Mouse (Mus musculus) retina, embryonic 14.5 days (tissue): ENCODE results near the gene Col15a1.

ENCODE experiments used
- DNase-seq: peaks from one replicate; pipeline ENCODE4 v3.0.0-alpha.2; 2015; ENCODE audit warnings: low spot score

Gene Col15a1

DNA sequence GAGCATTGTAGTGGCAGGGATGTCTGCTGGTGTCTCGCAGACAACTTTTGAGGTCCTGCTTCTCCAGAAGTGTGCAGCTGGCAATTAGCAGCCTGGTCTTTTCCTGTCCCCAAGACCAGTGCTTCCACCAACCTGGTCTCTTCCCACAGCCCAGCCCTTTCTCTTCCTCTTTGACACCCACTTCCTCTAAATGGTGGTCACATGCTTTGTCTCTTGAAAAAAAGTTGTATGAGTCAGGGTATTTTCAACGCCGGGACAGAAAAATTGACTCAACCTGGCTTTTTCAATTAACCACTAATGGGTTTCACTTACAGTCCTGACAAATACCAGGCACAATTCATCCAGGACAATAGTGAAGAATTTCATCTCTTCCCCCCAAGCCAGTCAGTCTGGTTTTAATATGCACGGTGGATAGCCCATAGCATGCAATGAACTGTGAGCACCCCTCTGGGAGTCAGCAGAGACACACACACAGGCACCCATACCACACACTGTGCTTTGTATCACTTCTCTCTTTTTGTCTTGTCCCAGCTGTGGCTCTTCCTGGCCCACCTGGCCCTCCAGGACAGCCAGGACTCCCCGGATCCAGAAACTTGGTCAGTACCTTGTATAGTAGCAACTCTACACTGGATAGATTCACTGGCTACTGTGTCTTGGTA is 95.5 kb downstream of the Col15a1 start:
- no peak for DNase-seq

DNA sequence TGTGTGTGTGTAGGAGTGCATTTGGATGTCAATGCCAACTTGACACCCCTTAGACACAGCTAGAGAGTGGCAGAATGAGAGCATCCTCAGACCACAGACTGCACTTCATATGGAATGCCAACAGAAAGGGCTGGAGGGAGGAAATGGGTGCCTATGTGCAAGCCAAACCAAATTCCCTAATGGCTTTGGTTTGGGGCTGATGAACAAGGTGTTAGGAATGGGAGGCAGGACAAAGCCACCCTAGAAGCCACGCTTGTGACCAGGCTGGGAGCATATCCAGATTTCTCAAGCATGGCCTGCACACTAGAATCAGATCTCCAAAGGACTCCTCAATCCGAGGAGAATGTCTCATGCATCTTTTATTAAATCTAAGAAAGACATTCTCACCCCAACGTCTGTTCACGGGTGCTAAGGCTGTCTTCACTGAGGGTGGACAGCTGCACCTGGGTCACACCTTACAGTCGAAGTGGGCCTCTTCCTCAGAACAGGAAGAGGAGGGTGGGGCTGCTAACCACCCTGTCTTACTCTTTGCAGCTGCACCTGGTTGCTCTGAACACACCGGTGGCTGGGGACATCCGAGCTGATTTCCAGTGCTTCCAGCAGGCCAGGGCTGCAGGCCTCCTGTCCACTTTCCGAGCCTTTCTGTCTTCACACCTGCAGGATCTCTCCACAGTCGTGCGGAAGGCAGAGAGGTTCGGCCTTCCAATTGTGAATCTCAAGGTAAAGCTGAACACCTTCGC is 102.1 kb downstream of the Col15a1 start:
- DNase-seq = no peak

DNA sequence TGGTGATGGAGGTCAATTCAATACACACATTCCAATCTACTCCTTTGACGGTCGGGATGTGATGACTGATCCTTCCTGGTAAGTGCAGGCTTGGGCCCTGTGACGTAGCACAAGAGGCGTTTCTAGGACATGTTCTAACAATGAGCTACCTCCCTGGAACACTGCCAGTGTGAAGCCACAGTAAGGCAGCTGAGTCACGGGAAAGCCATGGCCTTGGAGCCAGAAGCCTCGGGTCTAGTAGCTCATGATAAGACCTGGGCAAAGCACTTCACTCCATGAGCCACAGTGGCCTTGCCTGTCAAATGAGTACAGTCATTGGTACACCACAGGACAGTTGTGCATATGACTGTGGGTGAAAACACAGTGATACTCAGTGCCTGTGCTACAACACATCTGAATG is 102.9 kb downstream of the Col15a1 start:
- no peak for DNase-seq

DNA sequence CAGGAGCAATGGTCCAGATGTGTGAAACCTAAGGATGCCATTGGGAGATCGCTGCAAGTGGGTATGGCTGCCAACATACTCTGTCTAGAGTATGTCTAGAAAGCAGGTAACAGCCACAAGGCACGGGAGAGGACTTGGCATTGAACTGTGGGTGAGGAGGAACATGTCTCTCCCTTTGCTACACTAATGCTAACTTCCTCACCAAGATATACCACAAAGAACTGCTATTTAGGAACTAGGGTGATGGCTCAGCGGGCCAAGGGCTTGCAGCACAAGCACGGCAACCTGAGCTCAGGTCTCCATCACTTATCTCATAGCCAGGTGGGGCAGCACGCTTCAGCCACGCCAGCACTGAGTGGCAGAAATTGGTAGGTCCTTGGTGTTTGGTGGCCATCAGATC is 103.5 kb downstream of the Col15a1 start:
- no peak for DNase-seq

DNA sequence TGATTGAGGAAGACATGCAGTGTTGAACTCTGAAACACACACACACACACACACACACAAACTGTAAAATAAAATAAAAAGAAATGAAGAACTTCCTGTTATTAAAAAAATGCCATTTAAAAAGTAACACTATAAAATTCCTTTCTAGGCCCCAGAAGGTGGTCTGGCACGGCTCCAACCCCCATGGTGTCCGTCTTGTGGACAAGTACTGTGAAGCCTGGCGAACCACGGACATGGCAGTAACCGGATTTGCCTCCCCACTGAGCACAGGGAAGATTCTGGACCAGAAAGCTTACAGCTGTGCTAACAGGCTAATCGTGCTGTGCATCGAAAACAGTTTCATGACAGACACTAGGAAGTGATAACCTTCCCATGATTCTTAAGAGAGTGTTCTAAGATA is 104.0 kb downstream of the Col15a1 start:
- no peak for DNase-seq

DNA sequence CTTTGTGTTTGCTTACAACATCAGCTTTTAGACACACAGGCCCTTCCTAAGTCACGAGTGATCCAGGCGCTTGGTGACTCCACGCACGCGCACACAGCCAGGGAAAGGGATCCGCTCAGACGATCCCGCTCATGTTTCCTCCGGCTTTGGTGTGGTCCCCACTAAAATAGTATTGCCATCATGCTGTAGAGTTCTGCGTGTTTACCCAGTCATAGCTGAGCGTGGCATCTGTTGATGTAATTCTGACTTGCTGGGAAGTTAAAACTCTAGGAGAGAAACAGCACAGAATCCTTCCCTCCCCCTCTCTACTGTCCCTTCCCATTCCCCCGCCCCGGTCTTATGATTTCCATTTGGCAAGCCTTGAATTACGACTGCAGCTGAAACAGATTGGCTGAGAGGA is 104.7 kb downstream of the Col15a1 start:
- DNase-seq = no peak

DNA sequence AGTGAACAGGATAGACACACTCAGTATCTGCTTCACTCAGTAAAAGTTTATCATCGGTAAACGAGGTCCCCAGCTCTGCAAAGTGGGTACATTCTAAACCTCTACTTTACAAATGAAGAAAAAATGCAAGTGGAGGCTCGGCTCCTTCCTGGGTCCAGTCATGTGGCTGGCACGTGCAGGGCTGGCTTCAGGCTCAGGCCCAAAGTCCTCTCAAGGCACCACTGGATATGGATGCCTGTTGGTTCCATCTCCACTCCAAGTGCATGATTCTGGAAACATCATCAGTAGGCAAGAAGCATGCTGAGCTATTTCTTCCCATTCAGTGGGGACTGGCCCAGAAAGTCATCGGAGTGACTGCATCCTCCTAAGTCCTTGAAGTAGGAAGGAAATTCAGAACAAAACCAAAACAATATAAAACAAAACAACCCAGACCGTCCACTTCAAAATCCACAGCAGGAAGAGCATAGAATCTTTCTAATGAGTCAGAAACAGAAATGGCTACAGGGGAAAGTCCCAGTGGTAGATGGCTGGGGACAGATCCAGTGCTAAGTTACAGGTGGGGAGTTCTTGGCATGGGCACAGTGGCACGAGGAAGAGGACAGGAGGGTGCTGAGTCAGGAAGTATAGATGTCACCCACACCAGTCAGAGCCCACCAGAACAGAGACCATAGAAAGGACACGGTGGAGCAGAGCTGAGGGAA is 105.9 kb downstream of the Col15a1 start:
- no peak for DNase-seq

DNA sequence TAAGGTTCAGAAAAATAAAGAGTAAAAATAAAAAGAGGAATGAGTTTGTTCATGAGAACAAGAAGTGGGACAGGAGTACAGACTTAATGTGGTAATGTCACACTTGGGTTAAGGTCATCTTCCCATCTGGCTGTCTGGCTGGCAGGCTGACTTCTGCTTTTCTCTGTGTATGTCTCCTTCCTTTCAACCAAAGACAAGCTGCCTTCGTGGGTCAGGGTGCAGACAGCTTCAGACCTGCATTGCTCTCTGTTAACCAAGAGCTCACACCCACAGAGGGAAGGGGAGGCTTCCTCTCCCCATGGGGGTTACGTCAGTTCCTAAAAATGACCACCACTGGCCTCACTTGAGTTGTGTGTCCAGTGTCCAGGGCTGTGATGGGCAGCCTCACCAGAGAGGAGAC is 107.5 kb downstream of the Col15a1 start:
- DNase-seq = no peak

DNA sequence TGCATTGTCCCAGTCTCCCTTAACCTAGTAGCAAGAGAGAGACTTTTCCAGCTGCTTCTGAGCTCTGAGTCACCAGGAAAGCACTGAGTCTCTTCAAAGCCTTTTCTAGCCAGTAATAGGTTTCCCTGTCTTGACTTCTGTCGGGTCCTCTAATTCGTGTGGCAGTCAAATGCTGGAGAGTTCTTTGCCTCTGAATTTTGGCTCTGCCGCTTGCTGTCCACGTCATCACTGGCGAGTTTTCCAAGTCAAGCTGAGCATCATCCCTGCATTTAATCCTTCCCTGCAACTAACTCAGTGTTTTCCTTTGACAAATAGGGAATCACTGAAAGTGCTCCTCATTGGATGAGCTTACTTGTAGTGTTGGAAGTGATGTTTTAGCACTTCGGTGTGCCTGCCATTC is 108.5 kb downstream of the Col15a1 start:
- DNase-seq = no peak

DNA sequence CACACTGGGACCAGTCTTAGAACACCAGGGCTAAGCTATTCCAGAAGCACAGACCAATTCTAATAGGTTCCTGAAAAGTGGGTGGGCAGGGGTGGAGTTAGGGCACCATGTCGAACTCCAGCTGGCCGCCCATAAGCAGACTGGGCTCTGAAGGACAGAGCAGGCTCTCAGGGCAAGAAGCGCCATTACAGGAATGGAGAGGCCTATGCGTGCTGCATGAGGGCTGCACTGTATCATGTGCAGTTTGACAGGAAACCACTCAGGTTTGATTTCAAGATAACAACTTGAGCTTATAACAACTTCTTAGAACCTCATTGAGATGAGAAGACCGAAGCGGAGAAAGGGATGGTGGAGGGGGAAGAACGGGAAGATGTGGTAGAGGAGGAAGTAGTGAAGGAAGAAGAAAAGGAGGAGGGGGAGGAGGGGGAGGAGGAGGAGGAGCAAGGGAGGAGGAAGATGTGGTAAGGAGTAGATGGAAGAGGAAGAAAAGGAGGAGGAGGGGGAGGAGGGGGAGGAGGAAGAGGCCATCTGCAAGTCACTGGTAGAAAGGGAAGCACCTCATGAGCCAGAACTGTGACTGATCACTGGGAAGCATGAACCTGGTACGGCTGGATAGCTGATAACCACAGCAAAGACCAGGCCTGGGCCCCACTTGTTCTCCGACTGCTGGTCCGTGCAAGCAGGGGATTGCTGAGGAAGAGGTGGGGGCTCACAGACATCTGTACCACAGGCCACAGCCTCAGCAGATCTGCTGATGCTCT is 111.8 kb downstream of the Col15a1 start:
- no peak for DNase-seq

DNA sequence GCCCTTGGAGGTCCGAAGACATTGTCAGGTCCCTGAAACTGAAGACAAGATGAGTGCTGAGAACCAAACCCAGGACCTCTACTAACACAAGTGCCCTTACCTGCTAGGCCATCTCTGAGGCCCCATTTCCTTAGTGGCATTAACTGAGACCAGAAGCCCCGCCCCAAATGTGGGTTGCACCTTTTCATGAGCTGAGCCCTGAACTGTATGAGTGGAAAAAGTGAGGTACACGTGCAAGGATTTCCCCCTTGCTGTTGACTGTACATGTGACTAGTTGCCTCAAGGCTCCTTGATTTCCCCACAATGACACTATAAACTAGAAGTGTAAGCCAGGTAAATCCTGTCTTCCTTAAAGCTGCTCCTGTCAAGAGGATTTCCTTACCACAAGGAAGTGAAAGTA is 114.4 kb downstream of the Col15a1 start:
- DNase-seq = no peak

DNA sequence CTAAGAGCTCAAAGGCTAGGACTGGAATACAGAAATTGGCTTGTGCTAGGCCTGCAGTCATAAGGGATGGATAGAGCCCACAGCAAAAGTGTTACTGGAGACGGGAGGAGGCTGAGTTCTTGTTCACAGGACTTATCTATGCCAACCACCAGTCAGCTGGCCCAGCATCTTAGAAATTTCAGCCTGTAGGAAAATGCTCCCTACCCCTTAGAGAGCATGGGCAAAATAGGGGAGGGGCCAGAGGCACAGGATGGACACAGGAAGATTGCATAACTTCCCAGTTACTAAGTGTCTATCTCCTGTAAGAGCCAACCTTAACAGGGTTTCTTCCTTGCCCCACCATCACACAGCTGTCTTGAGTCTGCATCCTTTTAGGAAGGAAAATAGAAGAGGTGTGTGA is 116.2 kb downstream of the Col15a1 start:
- DNase-seq = no peak

DNA sequence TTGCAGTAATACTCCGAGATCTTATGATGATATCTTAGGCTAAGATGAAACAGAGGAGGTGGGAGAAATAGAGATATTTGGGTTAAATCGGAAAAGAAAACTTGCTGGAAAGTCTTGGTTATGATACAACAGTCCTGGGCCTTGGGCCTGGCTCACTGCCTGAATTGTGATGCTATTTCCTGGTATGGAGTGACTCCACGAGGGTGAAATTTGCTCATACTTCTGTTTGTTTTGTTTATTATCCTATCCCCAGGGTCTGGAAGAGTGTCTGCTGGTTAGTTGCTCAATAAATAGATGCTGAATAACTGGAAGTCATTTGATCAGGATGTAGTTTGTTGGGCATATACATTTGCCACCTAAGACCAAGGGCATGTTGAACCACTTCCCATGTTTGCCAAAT is 119.8 kb downstream of the Col15a1 start:
- no peak for DNase-seq

DNA sequence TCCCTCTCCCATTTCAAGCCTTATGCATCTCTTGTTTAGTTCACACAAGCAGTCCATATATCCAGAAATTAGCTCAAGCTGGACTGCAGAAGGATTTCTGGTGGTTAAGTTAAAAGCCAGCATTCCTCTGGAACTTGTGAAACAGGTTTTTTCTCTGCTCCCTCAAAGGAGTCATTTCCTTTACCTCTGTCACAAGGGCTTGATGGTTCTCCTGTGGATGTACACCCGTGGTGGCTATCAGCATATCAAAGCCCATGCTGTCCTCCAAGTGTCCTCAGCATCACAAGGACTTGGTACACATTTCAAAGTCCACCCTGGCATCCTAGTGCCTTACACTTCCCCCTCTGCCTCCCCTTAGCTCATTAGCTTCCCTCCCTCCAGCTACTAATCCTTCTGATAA is 121.3 kb downstream of the Col15a1 start:
- no peak for DNase-seq

DNA sequence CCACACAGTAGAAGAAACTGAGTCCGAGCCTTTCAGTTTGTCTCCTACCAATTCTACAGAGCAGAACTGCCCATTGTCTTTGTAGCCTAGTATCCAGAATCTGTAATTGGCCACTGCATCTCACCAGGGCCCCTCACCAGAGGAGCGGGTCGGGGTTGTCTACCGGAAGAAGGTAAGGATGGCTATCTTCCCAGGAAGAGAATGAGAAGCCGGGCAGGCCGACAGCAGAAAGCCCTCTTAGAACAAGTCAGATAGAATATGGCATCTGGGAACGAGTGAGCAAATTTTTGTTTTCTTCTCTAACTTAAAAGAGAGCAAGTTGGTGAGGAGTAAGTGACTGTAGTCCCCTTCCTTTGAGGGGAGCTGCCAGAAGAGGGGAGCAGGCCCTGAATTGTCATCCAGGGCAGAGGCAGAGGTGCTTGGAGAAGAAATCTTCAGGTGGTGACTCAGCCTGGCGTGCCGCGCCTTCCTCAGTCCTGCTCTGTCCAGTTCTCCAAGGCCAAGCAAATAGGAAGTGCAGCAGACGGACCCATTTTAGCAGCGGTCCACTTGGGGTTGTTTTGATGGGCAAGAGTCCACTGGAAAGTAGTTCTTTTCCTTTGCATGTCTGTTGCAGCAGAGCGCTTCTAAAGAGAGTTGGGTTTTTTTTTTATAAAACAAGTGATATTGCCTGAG is 122.6 kb downstream of the Col15a1 start:
- no peak for DNase-seq

DNA sequence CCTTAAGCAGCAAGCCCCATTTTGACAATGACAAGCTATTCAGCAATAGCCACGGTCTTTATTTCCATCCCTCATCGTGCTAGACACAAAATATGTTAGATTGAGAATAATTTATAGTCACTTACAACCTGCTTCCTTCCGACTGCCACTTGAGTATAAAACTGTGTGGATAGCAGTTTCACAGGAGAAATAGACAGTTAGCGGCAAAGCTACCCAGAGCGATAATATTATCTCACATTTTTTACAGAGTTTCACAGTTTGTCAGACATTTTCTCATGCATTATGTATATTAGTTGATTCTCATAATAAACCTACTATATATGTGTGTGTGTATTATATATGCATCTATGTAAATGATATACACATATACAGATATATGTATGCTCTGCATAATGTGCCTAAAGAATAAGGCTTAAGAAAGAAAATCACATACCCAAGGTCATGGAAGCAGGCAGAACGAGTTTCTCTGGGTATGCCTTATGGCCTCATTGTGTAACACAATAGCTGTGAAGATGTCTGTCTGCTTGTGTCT is 124.9 kb downstream of the Col15a1 start:
- no peak for DNase-seq

DNA sequence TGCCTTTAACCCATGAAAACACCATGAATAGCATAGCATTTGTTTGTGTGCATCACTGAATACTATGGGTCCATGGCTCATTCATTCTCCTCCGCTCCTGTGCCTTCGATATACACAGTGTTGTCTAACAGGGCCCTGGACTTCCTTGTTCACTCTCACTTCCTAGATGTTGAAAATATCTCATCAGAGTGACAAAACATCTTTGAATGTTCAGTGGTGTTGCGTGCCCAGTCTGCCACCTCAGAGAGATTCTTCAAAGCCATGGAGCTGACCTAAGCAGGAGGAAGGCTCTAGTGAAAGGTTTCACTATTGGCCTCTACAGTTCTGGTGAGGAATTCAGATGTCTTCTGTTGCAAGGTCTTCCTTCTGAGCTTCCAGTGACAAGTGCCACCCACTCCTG is 125.6 kb downstream of the Col15a1 start:
- DNase-seq = no peak

DNA sequence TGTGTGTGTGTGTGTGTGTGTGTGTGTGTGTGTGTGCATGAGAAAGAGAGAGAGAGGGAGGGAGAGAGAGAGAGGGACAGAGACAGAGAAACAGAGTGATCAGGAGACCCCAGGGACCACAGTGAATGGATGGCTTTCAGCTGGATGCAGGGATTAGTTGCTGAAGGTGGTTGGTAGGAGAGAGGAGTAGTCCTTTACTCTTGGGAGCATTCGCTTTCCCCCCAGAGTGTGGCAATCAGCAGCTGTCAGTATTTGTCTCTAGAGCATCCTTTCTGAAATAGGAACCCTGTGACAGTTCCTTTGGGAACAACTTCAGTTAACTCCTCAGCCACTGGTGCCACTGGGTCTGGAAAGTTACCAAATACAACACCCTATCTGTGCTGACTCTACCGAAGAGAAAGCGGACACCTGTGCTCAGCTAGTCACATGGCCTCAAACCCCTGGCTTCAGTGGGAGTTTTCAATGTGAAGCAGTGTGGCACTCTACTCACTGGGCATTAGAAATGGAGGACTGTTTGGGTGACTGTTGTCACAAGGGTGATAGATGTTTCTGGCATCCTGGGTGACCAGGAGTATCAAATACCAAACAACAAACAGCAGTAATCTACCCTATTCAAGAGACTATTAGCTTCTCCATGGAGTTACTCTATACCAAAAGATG is 129.1 kb downstream of the Col15a1 start:
- no peak for DNase-seq

DNA sequence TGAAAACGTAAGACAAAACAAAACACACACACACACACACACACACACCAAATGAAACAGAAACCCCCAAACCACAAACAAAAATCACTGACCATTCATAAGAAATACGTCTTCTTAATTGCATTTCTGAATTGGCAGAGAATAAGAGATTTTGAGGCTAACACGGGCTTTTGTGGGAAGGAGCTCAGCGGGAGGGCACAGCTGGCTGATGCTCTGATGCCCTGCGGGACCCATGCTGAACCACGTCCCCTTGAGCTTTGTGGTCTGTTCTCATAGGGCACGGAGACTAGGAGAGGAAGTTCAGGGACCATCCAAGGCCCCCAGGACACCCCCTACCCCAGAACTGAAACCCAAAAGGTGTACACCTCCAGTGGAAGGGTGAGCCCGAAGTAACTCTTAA is 134.7 kb downstream of the Col15a1 start:
- DNase-seq = no peak

DNA sequence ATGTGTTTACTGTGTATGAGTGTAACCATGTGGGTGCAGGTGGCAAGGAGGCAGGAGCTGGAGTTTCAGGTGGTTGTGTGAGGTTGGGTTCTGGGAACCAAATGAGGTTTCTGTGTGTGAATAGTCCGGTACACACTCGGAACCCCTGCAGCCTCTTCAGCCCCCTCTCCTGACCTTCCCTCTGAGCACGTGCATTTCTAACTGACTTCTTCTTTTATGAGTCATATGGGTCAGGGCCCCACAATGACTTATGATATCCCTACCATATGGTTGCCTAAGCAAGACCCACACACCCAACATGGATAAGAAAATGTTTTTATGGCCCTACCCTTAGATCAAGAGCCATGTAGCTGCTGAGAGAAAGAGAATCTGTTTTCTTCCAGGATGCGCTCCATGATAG is 139.1 kb downstream of the Col15a1 start:
- no peak for DNase-seq

DNA sequence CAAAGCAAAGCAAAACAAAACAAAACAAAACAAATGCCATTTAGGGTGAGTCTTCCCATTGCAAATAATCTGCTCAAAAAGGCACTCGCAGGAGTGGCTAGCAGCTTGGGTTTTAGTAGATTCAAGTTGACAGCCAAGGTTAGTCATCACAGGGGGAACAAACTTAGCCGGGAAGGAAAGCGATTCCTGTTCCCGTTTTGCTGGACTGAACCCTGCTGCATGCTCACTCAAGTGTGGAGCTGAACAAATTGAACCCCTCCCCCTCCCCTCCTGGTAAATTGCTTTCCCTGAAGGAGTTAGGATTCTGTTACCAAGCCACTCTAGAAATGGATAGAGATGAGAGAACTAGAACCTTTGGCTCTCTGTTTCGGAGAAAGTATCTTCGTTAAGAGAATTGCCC is 141.8 kb downstream of the Col15a1 start:
- DNase-seq = peak; percentile 57
